Mouse (Mus musculus) testis, adult 2 months (tissue): ENCODE measurements around the gene Cep68. TPM values are rescaled to one million over a fixed set of nuclear protein-coding genes. Genes with fewer than 3 reads are reported as not detected.

ENCODE experiments used
- H3K27ac ChIP-seq: fragments of 200-500 bp; 2 replicates; pipeline ENCODE4 v1.5.1; 2012; ENCODE audit warnings: low read depth, low read length; ENCODE audit not compliant: control insufficient read depth, insufficient read depth
- H3K27me3 ChIP-seq: fragments of 200-500 bp; 2 replicates; pipeline ENCODE4 v1.6.1; 2012; ENCODE audit warnings: mild to moderate bottlenecking, low read length, moderate library complexity; ENCODE audit not compliant: control insufficient read depth, insufficient read depth
- H3K36me3 ChIP-seq: fragments of 200-500 bp; 2 replicates; pipeline ENCODE4 v1.6.1; 2012; ENCODE audit warnings: mild to moderate bottlenecking, low read length; ENCODE audit not compliant: control insufficient read depth, insufficient read depth
- H3K4me1 ChIP-seq: fragments of 200-500 bp; 2 replicates; pipeline ENCODE4 v1.6.1; 2012; ENCODE audit warnings: low read length; ENCODE audit not compliant: control insufficient read depth, insufficient read depth
- H3K4me3 ChIP-seq: fragments of 200-500 bp; 2 replicates; pipeline ENCODE4 v1.5.1; 2012; ENCODE audit warnings: low read depth, mild to moderate bottlenecking, low read length, moderate library complexity, mixed read lengths; ENCODE audit not compliant: control insufficient read depth
- CTCF ChIP-seq: fragments of 200-500 bp; IDR thresholded peaks from 2 replicates; pipeline ENCODE4 v1.5.1; 2012; ENCODE audit warnings: low read depth, mild to moderate bottlenecking, inconsistent platforms, low read length, moderate library complexity; ENCODE audit not compliant: control insufficient read depth, insufficient read depth, insufficient replicate concordance
- POLR2A ChIP-seq: fragments of 200-500 bp; IDR thresholded peaks from 2 replicates; pipeline ENCODE4 v1.6.1; 2012; ENCODE audit warnings: low read depth, mild to moderate bottlenecking, inconsistent platforms, low read length, moderate library complexity; ENCODE audit not compliant: control insufficient read depth
- polyA plus RNA-seq: library from polyadenylated mRNA; depleted of rRNA; stranded (reverse); fragments of >200 nt; gene quantifications from 2 replicates; pipeline ENCODE4 v1.2.3, GENCODE M21; 2012

Gene Cep68
- polyA plus RNA-seq, 1 experiment: 7.2 TPM

DNA sequence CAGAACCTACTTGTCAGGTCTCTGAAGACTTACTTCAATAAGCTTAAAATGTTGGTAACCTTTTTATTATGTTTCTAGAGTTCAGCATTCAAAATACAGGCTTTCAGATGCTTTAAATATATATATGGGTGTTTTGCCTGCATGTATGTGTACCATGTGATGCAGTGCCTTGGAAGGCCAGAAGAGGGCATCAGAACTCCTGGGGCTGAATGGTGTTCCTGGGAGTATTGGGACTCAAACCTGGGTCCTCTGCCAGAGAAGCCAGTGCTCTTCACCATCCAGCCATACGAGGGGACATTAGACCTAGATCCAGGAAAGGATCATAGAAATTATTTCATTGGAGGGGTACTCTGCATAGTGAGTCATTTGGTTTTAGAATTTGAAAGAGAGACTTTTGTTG, 34.5 kb downstream of the Cep68 start:
- Histone ChIP-seq H3K27me3 (no peaks in the 10 kb centered on the region), H3K4me3 (no peak overlapping the region), H3K4me1 (no peaks in the 10 kb centered on the region), H3K36me3 (peaks cover 2% of the 10 kb centered on the region), H3K27ac (no peak overlapping the region)
- TF ChIP-seq POLR2A: no peak
- peak; percentile 18; the same call in 1 of the 2 replicates for TF ChIP-seq CTCF

DNA sequence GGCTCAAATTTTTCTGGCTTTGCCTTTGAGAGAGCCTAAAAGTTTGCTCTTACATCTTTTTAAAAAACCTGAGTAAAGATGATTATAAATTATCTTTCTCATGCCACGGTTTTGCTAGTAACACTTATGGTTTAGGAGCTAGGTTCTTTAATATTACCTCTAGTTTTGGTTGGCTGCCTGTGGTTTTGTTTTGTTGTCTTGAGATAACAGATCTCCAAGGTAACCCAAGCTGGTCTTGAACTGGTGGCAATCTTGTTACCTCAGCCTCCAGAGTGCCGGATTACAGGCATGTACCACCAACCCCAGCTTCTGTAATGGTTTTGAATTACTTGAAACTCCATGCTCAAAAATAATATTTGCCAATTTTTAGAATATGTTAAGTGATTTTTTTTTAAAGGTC, 37.4 kb downstream of the Cep68 start:
- Histone ChIP-seq H3K4me1 (peaks cover 2% of the 10 kb centered on the region; the same call in 1 of the 2 replicates), H3K4me3 (no peak overlapping the region), H3K27ac (no peak overlapping the region), H3K27me3 (no peaks in the 10 kb centered on the region), H3K36me3 (no peaks in the 10 kb centered on the region; the same call in 1 of the 2 replicates)
- TF ChIP-seq CTCF (no peak), POLR2A (no peak)

DNA sequence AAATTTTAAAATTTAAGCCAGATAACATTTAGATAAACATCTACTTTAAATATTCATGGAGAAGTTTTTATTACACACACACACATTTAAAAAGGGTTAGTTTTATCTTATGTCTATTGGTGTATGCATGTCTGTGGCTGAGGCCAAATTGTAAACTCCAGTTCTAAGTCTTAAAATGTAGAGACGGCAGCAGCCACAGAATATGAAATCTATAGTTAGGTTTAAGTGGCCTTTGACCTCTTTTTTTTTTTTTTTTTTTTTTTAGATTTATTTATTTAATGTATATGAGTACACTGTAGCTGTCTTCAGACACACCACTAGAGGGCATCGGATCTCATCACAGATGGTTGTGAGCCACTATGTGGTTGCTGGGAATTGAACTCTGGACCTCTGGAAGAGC, 41.6 kb downstream of the Cep68 start:
- TF ChIP-seq CTCF (no peak), POLR2A (no peak)
- Histone ChIP-seq H3K4me1 (peaks cover 4% of the 10 kb centered on the region; the same call in 1 of the 2 replicates), H3K27ac (no peak overlapping the region), H3K4me3 (no peak overlapping the region), H3K27me3 (no peaks in the 10 kb centered on the region), H3K36me3 (no peaks in the 10 kb centered on the region)

DNA sequence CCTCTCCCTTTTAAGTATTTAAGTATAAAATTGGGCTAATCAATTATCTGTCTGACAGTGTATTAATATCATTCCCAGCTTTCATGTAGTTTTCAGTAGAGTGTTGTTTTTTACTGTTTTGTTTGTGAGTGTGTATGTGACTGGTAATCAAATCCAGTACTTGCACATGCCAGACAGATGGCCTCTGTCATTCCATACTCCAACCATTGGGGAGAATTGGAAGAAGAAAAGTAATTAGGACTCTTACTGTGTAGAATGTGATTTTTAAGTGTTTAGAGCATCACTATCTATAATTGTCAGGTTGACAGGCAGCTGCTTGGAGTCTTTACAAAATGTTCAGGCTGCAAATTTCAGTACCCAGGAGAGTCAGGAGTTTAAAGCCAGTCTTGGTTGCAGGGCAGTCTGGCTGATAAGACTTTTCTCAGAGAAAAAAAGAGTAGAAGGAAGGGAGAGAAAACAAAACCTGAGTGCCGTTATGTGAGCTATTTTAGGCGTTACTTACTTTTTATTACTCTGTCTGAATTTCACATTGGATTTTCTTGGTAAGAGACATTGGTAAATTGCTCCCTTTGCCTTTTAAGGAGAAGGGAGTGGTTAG, 42.5 kb downstream of the Cep68 start:
- H3K27me3 ChIP-seq: no peaks in the 10 kb centered on the region
- no peak overlapping the region for H3K4me3 ChIP-seq
- H3K27ac ChIP-seq: no peak overlapping the region
- H3K36me3 ChIP-seq: no peaks in the 10 kb centered on the region
- peaks cover 4% of the 10 kb centered on the region; the same call in 1 of the 2 replicates for H3K4me1 ChIP-seq
- no peak for TF ChIP-seq CTCF
- TF ChIP-seq POLR2A: no peak

DNA sequence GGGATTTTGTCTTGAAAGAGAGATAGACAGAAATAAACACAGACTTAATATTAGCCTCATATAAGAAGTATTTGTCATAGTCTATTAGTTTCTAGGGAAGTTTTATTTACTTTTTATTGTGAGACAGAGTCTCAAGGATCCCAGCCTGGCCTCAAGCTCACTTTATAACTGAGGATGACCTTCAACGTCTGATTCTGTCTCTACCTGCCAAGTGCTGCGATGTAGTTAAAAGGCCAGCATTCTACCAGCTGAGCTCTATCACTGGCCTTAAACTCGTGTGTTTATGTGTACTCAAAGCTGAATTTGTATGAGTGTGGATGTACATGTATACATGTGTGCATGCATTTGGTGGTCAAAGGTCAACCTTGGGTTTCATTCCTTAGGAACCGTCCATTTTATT, 43.7 kb downstream of the Cep68 start:
- H3K27ac ChIP-seq: no peak overlapping the region
- H3K4me3 ChIP-seq: no peak overlapping the region
- no peak for TF ChIP-seq CTCF
- TF ChIP-seq POLR2A: no peak

DNA sequence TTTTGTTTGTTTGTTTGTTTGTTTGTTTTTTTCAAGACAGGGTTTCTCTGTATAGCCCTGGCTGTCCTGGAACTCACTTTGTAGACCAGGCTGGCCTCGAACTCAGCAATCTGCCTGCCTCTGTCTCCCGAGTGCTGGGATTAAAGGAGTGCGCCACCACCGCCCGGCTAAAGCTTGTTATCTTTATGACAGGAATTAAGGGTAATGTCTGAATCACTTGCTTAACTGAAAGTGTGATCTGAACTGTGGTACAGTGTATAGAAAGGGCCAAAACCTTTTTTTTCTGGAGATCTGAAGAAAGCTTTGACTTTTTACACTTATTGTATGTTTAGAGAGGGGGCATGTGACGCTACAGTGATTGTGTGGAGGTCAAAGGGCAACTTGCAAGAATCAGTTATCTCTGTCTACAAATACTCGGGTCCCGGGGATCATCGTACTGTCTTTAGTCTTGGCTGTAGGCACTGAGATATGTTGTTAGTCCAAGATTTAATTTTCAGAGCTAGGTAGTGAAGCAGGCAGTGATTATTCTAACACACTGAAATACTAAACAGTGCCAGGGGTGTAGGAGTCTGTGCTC, 44.3 kb downstream of the Cep68 start:
- H3K36me3 ChIP-seq: no peaks in the 10 kb centered on the region
- peaks cover 4% of the 10 kb centered on the region; the same call in 1 of the 2 replicates for H3K4me1 ChIP-seq
- H3K4me3 ChIP-seq: no peak overlapping the region
- H3K27me3 ChIP-seq: no peaks in the 10 kb centered on the region
- TF ChIP-seq CTCF (no peak), POLR2A (no peak)
- no peak overlapping the region for H3K27ac ChIP-seq

More for the DNA sequence above, 43.7 kb downstream of the Cep68 start:
- no peaks in the 10 kb centered on the region for H3K36me3 ChIP-seq
- no peaks in the 10 kb centered on the region for H3K27me3 ChIP-seq
- peaks cover 4% of the 10 kb centered on the region; the same call in 1 of the 2 replicates for H3K4me1 ChIP-seq

DNA sequence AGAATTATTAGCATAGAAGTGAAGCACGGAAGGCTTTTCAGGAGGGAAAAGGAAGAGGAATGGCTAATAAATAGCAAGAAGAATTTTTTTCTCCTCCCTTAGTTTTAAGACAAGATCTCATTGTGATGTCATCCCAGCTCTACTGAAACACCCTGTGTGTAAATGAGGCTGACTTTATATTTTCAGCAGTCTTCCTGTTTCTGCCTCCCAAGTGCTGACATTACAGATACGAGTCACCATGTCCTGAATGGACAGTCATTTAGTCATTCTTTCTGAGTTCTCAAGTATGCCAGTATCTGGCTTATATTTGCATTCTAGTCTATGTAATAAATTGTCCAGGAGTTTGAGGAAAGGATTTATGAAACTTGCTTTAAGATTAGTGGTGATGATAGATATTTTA, 44.9 kb downstream of the Cep68 start:
- TF ChIP-seq POLR2A (no peak), CTCF (no peak)
- Histone ChIP-seq H3K36me3 (no peaks in the 10 kb centered on the region), H3K27ac (no peak overlapping the region)

More for the DNA sequence above, 44.9 kb downstream of the Cep68 start:
- Histone ChIP-seq H3K4me1 (peaks cover 4% of the 10 kb centered on the region; the same call in 1 of the 2 replicates), H3K27me3 (no peaks in the 10 kb centered on the region), H3K4me3 (no peak overlapping the region)
